Mouse (Mus musculus) right cerebral cortex, postnatal 4 days (tissue): Measurements from ENCODE around the gene Mrgprb8.
"Not testable (repeated sequence)": the region's sequence is repeated elsewhere in the genome, so short reads cannot be mapped to it uniquely, and the experiment has no call there.

Source experiments
- DNase-seq: peaks from one replicate; pipeline ENCODE4 v3.0.0-alpha.2; 2022

The Mrgprb8 gene

GRCm38 (mm10) chr7:48388226-48388625, at the start of gene Mrgprb8:
Gene Mrgprb8 (plus strand): TSS chr7:48388526.
- DNase-seq = no peak

GRCm38 (mm10) chr7:48435936-48436335, 47.6 kb downstream of the Mrgprb8 start:
- not testable (repeated sequence) for DNase-seq

- no peak for DNase-seq
Measured at GRCm38 (mm10) chr7:48436581-48436980, 48.3 kb downstream of the Mrgprb8 start.
